11 mouse cellular contexts compared by ENCODE assay signal in genomic region chr8:77717036-77717435, GRCm38 (mm10). TPM values are rescaled to one million over a fixed set of nuclear protein-coding genes. Genes with fewer than 3 reads are reported as not detected.
DNase-seq lines count a peak whose midpoint lies in the region; ATAC-seq lines count a peak whose summit lies in the region.
"Had no signal": no experiment of that assay in that cellular context is flagged by ENCODE, and none has a peak within 500 bp of the region (broad histone marks: within the 10 kb centered on the region; RNA-seq: fewer than 3 reads in every experiment).

No protein-coding gene starts in this region.

- peaks cover 63% of the 10 kb centered on the region for H3K4me1 ChIP-seq in heart, embryonic 10.5 days
- H3K4me1 ChIP-seq in embryonic facial prominence, embryonic 13.5 days = peaks cover 82% of the 10 kb centered on the region
- H3K4me1 ChIP-seq in limb, embryonic 13.5 days = peaks cover 59% of the 10 kb centered on the region
- H3K4me1 ChIP-seq: midbrain, embryonic 12.5 days had no signal

- peaks cover 20% of the 10 kb centered on the region for H3K36me3 ChIP-seq in heart, embryonic 10.5 days
- H3K36me3 ChIP-seq in embryonic facial prominence, embryonic 13.5 days = peaks cover 14% of the 10 kb centered on the region
- peaks cover 21% of the 10 kb centered on the region for H3K36me3 ChIP-seq in limb, embryonic 13.5 days
- H3K36me3 ChIP-seq: midbrain, embryonic 12.5 days had no signal

- H3K27me3 ChIP-seq in heart, embryonic 10.5 days (ENCODE audit: insufficient read depth, poor library complexity, severe bottlenecking) = no peaks in the 10 kb centered on the region
- H3K27me3 ChIP-seq in embryonic facial prominence, embryonic 13.5 days = no peaks in the 10 kb centered on the region
- no peaks in the 10 kb centered on the region for H3K27me3 ChIP-seq in limb, embryonic 13.5 days
- H3K27me3 ChIP-seq: midbrain, embryonic 12.5 days had no signal

- H3K4me2 ChIP-seq in embryonic facial prominence, embryonic 13.5 days = peak overlapping the region; percentile 37
- 0 out of 2 replicates have a peak overlapping the region, but pooled peaks have one; percentile 3 for H3K4me2 ChIP-seq in limb, embryonic 13.5 days (replicated peaks)
- H3K4me2 ChIP-seq: midbrain, embryonic 12.5 days had no signal

- no peak for ATAC-seq in embryonic facial prominence, embryonic 13.5 days (ENCODE audit: insufficient number of reproducible peaks, insufficient read depth, low FRiP score, low TSS enrichment, low read depth)
- ATAC-seq in limb, embryonic 13.5 days (ENCODE audit: low FRiP score, low read depth) = no peak
- ATAC-seq: forebrain, postnatal 0 days had no signal

- no peak overlapping the region for H3K4me3 ChIP-seq in heart, embryonic 10.5 days
- no peak overlapping the region for H3K4me3 ChIP-seq in embryonic facial prominence, embryonic 13.5 days
- no peak overlapping the region for H3K4me3 ChIP-seq in limb, embryonic 13.5 days
- H3K4me3 ChIP-seq: midbrain, embryonic 12.5 days had no signal

- no peaks in the 10 kb centered on the region for H3K9me3 ChIP-seq in heart, embryonic 10.5 days
- no peaks in the 10 kb centered on the region for H3K9me3 ChIP-seq in embryonic facial prominence, embryonic 13.5 days
- H3K9me3 ChIP-seq in limb, embryonic 13.5 days = no peaks in the 10 kb centered on the region
- H3K9me3 ChIP-seq: midbrain, embryonic 12.5 days had no signal

- 0 out of 2 replicates have a peak overlapping the region, but pooled peaks have one; percentile 11 for H3K9ac ChIP-seq in embryonic facial prominence, embryonic 13.5 days
- H3K9ac ChIP-seq in limb, embryonic 13.5 days = no peak overlapping the region
- H3K9ac ChIP-seq: forebrain, postnatal 0 days; midbrain, embryonic 12.5 days had no signal

- no peak for DNase-seq in heart, embryonic 10.5 days (ENCODE audit: low spot score)
- no peak for DNase-seq in heart, postnatal 25 days (ENCODE audit: low spot score)
- DNase-seq in embryo, embryonic 10.5 days (ENCODE audit: low spot score) = peak; percentile 65
- no peak for DNase-seq in layer of hippocampus, postnatal 14 days (ENCODE audit: low spot score in 2 of 2)
- DNase-seq in left cerebral cortex, adult 9 months (ENCODE audit: low spot score in 2 of 2) = no peak
- DNase-seq in spleen, postnatal 4 days (ENCODE audit: low spot score in 2 of 2) = no peak
- DNase-seq: cerebellum, adult 9-10 months; forebrain, postnatal 0 days had no signal

- 31% methylated on average over 2 of the region's 2 CpGs for WGBS in heart, embryonic 10.5 days
- 19% methylated on average over 2 of the region's 2 CpGs for WGBS in embryonic facial prominence, embryonic 13.5 days
- WGBS in limb, embryonic 13.5 days = 19% methylated on average over 2 of the region's 2 CpGs

- intact Hi-C loops in heart, postnatal 25 days (cut with DNase I) = no loop called here

- H3K27ac ChIP-seq in heart, embryonic 10.5 days = peak overlapping the region; percentile 50
- H3K27ac ChIP-seq in embryonic facial prominence, embryonic 13.5 days = peak overlapping the region; percentile 51; the same call in 1 of the 2 replicates
- peak overlapping the region; percentile 40; the same call in 1 of the 2 replicates for H3K27ac ChIP-seq in limb, embryonic 13.5 days
- H3K27ac ChIP-seq: midbrain, embryonic 12.5 days had no signal

RNA-seq across cellular contexts. Expression of gene Ednra, which starts 7.2 kb away (rescaled TPM):
- polyA plus RNA-seq in heart, embryonic 10.5 days (2016; fragmentation: Nextera tagmentation; extraction: Ambion mirVana) = 40.6 and 46.6 TPM in 2 replicates
- total RNA-seq in heart, postnatal 25 days (2021) = 10 to 100 TPM; 45.8 to 50.9 TPM
- 56.3 and 58.4 TPM in 2 replicates for polyA plus RNA-seq in embryonic facial prominence, embryonic 13.5 days (2015; fragmentation: Nextera tagmentation; extraction: Ambion mirVana)
- polyA plus RNA-seq in limb, embryonic 13.5 days (2015; fragmentation: Nextera tagmentation; extraction: Ambion mirVana) = 37.5 and 42.2 TPM in 2 replicates
- total RNA-seq in layer of hippocampus, postnatal 14 days (2021) = 1 to 10 TPM; 5.1 to 6.5 TPM
